ENCODE assay signal across 10 mouse cellular contexts in the genomic region with DNA sequence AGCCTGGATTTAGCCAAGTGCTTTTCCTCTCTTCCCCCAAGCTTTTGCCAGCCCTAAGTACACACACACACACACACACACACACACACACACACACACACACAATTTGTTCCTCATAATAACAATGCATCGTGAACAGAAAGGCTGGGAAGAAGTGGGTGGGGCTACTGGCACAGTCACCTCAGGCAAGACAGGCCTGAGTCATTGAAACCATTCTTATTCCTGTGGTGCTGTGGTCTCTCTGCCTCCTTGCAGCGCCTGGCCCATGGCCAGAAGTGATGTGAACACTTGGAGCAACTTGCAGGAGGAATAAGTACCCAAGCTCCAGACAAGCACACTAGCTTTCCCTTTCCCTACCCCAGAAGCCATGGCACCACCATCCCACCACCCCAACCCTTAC. TPM values are rescaled to one million over a fixed set of nuclear protein-coding genes. Genes with fewer than 3 reads are reported as not detected.
A peak's percentile ranks its signal among the peaks of the same experiment; 100 is the strongest.
DNase-seq lines count a peak whose midpoint lies in the region; ATAC-seq lines count a peak whose summit lies in the region.
"Had no signal": no experiment of that assay in that cellular context is flagged by ENCODE, and none has a peak within 500 bp of the region (broad histone marks: within the 10 kb centered on the region; RNA-seq: fewer than 3 reads in every experiment).

No protein-coding gene starts in this region.

- H3K4me3 ChIP-seq in forebrain, embryonic 11.5 days (ENCODE audit: low read depth, low read length), result no peak overlapping the region
- H3K4me3 ChIP-seq: liver, embryonic 13.5 days had no signal

- H3K27me3 ChIP-seq in forebrain, embryonic 11.5 days (ENCODE audit: control insufficient read depth, insufficient read depth, low read length), result no peaks in the 10 kb centered on the region
- H3K27me3 ChIP-seq: liver, embryonic 13.5 days had no signal

- H3K4me2 ChIP-seq in forebrain, embryonic 11.5 days (ENCODE audit: low read depth, low read length, severe bottlenecking), result no peak overlapping the region
- H3K4me2 ChIP-seq: liver, embryonic 13.5 days had no signal

- ATAC-seq in megakaryocyte progenitor cell, adult 5-6 weeks (replicated peaks; ENCODE audit: poor library complexity), result peak; percentile 42; the same call in 1 of the 2 replicates
- no peak for ATAC-seq in erythroblast, adult 5-6 weeks (replicated peaks; ENCODE audit: low FRiP score, poor library complexity, severe bottlenecking)
- ATAC-seq in forebrain, embryonic 11.5 days (replicated peaks; ENCODE audit: low FRiP score), result no peak

- no peaks in the 10 kb centered on the region for H3K4me1 ChIP-seq in forebrain, embryonic 11.5 days (replicated peaks; ENCODE audit: control insufficient read depth, insufficient read depth, low read length)
- H3K4me1 ChIP-seq: liver, embryonic 13.5 days had no signal

- no peaks in the 10 kb centered on the region for H3K36me3 ChIP-seq in forebrain, embryonic 11.5 days (ENCODE audit: control insufficient read depth, insufficient read depth, low read length)
- H3K36me3 ChIP-seq: liver, embryonic 13.5 days had no signal

- H3K9ac ChIP-seq in forebrain, embryonic 11.5 days (ENCODE audit: low read length), result no peak overlapping the region
- H3K9ac ChIP-seq: liver, embryonic 13.5 days had no signal

- intact Hi-C loops in heart, postnatal 14 days (cut with DNase I), result no loop called here
- intact Hi-C loops in heart, postnatal 25 days (cut with DNase I), result loop anchor here (5.0 kb wide), 1 partner anchor 51 kb away; no protein-coding TSS in a partner anchor

- no peaks in the 10 kb centered on the region for H3K9me3 ChIP-seq in forebrain, embryonic 11.5 days (ENCODE audit: control insufficient read depth, low read length)
- H3K9me3 ChIP-seq: liver, embryonic 13.5 days had no signal

- H3K27ac ChIP-seq in forebrain, embryonic 11.5 days (ENCODE audit: low read depth, low read length), result no peak overlapping the region
- H3K27ac ChIP-seq: liver, embryonic 13.5 days had no signal

- WGBS in forebrain, embryonic 11.5 days, result 39% methylated on average over 2 of the region's 2 CpGs

- peak; percentile 28 to 35 for DNase-seq in heart, postnatal 14 days
- no peak for DNase-seq in heart, postnatal 25 days (ENCODE audit: low spot score)
- DNase-seq in MN1 (ENCODE audit: low spot score), result peak; percentile 92
- peak; percentile 27 for DNase-seq in fibroblast of lung, adult 2 months (ENCODE audit: low read depth)
- DNase-seq in forebrain, embryonic 11.5 days (ENCODE audit: low spot score), result no peak
- DNase-seq: kidney, adult 9 months; liver, embryonic 13.5 days had no signal

RNA-seq across cellular contexts. Expression of a gene that starts 34.2 kb away (rescaled TPM):
- under 1 TPM; 0.24 to 0.32 TPM for total RNA-seq in heart, postnatal 14 days (2021)
- total RNA-seq in heart, postnatal 25 days (2021), result under 1 TPM; 0.73 TPM
- not detected in 2 replicates for total RNA-seq in megakaryocyte progenitor cell, adult 5-6 weeks (2015)
- not detected in 2 replicates for total RNA-seq in megakaryocyte progenitor cell, adult 5-6 weeks (2017)
- total RNA-seq in erythroblast, adult 5-6 weeks (2015; ENCODE audit: low replicate concordance), result not detected in 2 replicates
- not detected in 2 replicates for total RNA-seq in erythroblast, adult 5-6 weeks (2017; ENCODE audit: low replicate concordance)
- polyA plus RNA-seq in forebrain, embryonic 11.5 days (2014; fragmentation: Nextera tagmentation; extraction: Ambion mirVana), result 0.36 TPM in 1 of 2 replicates, not detected in the other
- polyA plus RNA-seq: cortical plate, adult 2 months; liver, embryonic 13.5 days had no signal

RNA-seq across cellular contexts. Expression of a gene that starts 51.3 kb away (rescaled TPM):
- total RNA-seq in heart, postnatal 14 days (2021), result 10 to 100 TPM; 17.2 to 17.3 TPM
- total RNA-seq in heart, postnatal 25 days (2021), result 10 to 100 TPM; 17.6 to 17.8 TPM
- total RNA-seq in megakaryocyte progenitor cell, adult 5-6 weeks (2015), result 9.5 and 10.0 TPM in 2 replicates
- 4.2 and 8.5 TPM in 2 replicates for total RNA-seq in megakaryocyte progenitor cell, adult 5-6 weeks (2017)
- total RNA-seq in erythroblast, adult 5-6 weeks (2015; ENCODE audit: low replicate concordance), result 5.0 and 6.9 TPM in 2 replicates
- 4.3 and 5.6 TPM in 2 replicates for total RNA-seq in erythroblast, adult 5-6 weeks (2017; ENCODE audit: low replicate concordance)
- polyA plus RNA-seq in forebrain, embryonic 11.5 days (2014; fragmentation: Nextera tagmentation; extraction: Ambion mirVana), result 16.9 and 17.0 TPM in 2 replicates

Comparison
In these comparisons a context has a peak if more than half of its experiments do, and no peak if none do; other contexts are left out.
1. DNase-seq: peak in heart, postnatal 14 days (2 of 2), MN1 (single experiment) and fibroblast of lung, adult 2 months (single experiment); none in heart, postnatal 25 days (single experiment) and forebrain, embryonic 11.5 days (single experiment).